Mouse (Mus musculus) intestine, embryonic 15.5 days (tissue): ENCODE measurements around the gene Zbed3. TPM values are rescaled to one million over a fixed set of nuclear protein-coding genes. Genes with fewer than 3 reads are reported as not detected.

Source experiments
- polyA plus RNA-seq: library from polyadenylated mRNA; unstranded; fragments of >200 nt; fragmentation: Nextera tagmentation; extraction: Ambion mirVana; gene quantifications from 2 replicates; pipeline ENCODE4 v1.2.1, GENCODE M21; 2015

Zbed3 gene
- polyA plus RNA-seq, 1 experiment from 2014 or later: 53.4 TPM

Other genes with a start within 250 kb of the Zbed3 start
- 9.5 and 10.3 TPM in 2 replicates for gene Pde8b, start 73.3 kb upstream of the Zbed3 start, polyA plus RNA-seq
- gene Aggf1, start 51.7 kb downstream of the Zbed3 start, polyA plus RNA-seq: 29.8 and 32.3 TPM in 2 replicates
- gene Crhbp, start 121.3 kb downstream of the Zbed3 start, polyA plus RNA-seq: 0.15 and 0.24 TPM in 2 replicates
- gene S100z, start 155.1 kb downstream of the Zbed3 start, polyA plus RNA-seq: 0.43 and 0.51 TPM in 2 replicates
- gene F2rl1, start 201.6 kb downstream of the Zbed3 start, polyA plus RNA-seq: 15.3 and 15.5 TPM in 2 replicates